In genomic region chr17:88954011-88954410, GRCm38 (mm10) we compare ENCODE assay signal across 9 mouse cellular contexts.
DNase-seq lines count a peak whose midpoint lies in the region; ATAC-seq and TF ChIP-seq lines count a peak whose summit lies in the region.
"Had no signal": no experiment of that assay in that cellular context is flagged by ENCODE, and none has a peak within 500 bp of the region (broad histone marks: within the 10 kb centered on the region; RNA-seq: fewer than 3 reads in every experiment).

No protein-coding gene starts in this region.

- no peak overlapping the region for H3K9ac ChIP-seq in lung, embryonic 14.5 days
- no peak overlapping the region for H3K9ac ChIP-seq in embryonic facial prominence, embryonic 12.5 days
- H3K9ac ChIP-seq in hindbrain, postnatal 0 days (replicated peaks; ENCODE audit: low read length) = no peak overlapping the region
- H3K9ac ChIP-seq in neural tube, embryonic 14.5 days (replicated peaks; ENCODE audit: low read depth, low read length) = no peak overlapping the region

- H3K4me2 ChIP-seq in lung, embryonic 14.5 days = no peak overlapping the region
- H3K4me2 ChIP-seq in embryonic facial prominence, embryonic 12.5 days (replicated peaks) = no peak overlapping the region
- H3K4me2 ChIP-seq in hindbrain, postnatal 0 days (ENCODE audit: low read depth, low read length) = no peak overlapping the region
- no peak overlapping the region for H3K4me2 ChIP-seq in neural tube, embryonic 14.5 days (ENCODE audit: low read depth, low read length)

- H3K4me1 ChIP-seq in lung, embryonic 14.5 days (ENCODE audit: insufficient read depth) = no peaks in the 10 kb centered on the region
- H3K4me1 ChIP-seq in lung, adult 2 months (ENCODE audit: control insufficient read depth, insufficient read depth, low read length) = no peaks in the 10 kb centered on the region
- no peaks in the 10 kb centered on the region for H3K4me1 ChIP-seq in embryonic facial prominence, embryonic 12.5 days
- no peaks in the 10 kb centered on the region for H3K4me1 ChIP-seq in hindbrain, postnatal 0 days (ENCODE audit: insufficient read depth, low read length)
- H3K4me1 ChIP-seq in neural tube, embryonic 14.5 days (ENCODE audit: control insufficient read depth, insufficient read depth, low read length) = no peaks in the 10 kb centered on the region

- no peaks in the 10 kb centered on the region for H3K27me3 ChIP-seq in lung, embryonic 14.5 days (ENCODE audit: insufficient read depth, low read length)
- no peaks in the 10 kb centered on the region for H3K27me3 ChIP-seq in embryonic facial prominence, embryonic 12.5 days
- no peaks in the 10 kb centered on the region for H3K27me3 ChIP-seq in hindbrain, postnatal 0 days (ENCODE audit: insufficient read depth, low read length)
- H3K27me3 ChIP-seq in neural tube, embryonic 14.5 days (ENCODE audit: control insufficient read depth, insufficient read depth, low read length) = no peaks in the 10 kb centered on the region

- peak; percentile 81 for DNase-seq in lung, embryonic 14.5 days
- DNase-seq in lung, adult 2 months = no peak
- DNase-seq in adrenal gland, adult 8-10 months = peak; percentile 3
- peak; percentile 79 for DNase-seq in hindbrain, postnatal 0 days (ENCODE audit: low spot score)
- DNase-seq in left cerebral cortex, postnatal 36 days (ENCODE audit: low spot score in 2 of 2) = peak; percentile 63 to 69
- DNase-seq in gastrocnemius, postnatal 25 days = no peak

- H3K4me3 ChIP-seq in lung, embryonic 14.5 days (ENCODE audit: low read depth, low read length) = no peak overlapping the region
- no peak overlapping the region for H3K4me3 ChIP-seq in lung, adult 2 months (replicated peaks; ENCODE audit: extremely low read depth, low read depth, low read length)
- no peak overlapping the region for H3K4me3 ChIP-seq in embryonic facial prominence, embryonic 12.5 days
- H3K4me3 ChIP-seq in hindbrain, postnatal 0 days (ENCODE audit: low read length) = no peak overlapping the region
- H3K4me3 ChIP-seq in neural tube, embryonic 14.5 days (ENCODE audit: low read depth, low read length) = no peak overlapping the region
- H3K4me3 ChIP-seq: myocyte had no signal

- H3K27ac ChIP-seq in lung, embryonic 14.5 days (ENCODE audit: low read depth) = no peak overlapping the region
- H3K27ac ChIP-seq in embryonic facial prominence, embryonic 12.5 days = no peak overlapping the region
- no peak overlapping the region for H3K27ac ChIP-seq in hindbrain, postnatal 0 days
- no peak overlapping the region for H3K27ac ChIP-seq in neural tube, embryonic 14.5 days (ENCODE audit: low read depth, low read length)

- 26% methylated on average over 5 of the region's 5 CpGs for WGBS in lung, embryonic 14.5 days
- WGBS in lung, adult 2 months = 25% methylated on average over 5 of the region's 5 CpGs
- whole genome bisulfite sequencing in embryonic facial prominence, embryonic 12.5 days = 45% methylated on average over 5 of the region's 5 CpGs
- 30% methylated on average over 5 of the region's 5 CpGs for WGBS in hindbrain, postnatal 0 days
- WGBS in neural tube, embryonic 14.5 days = 37% methylated on average over 5 of the region's 5 CpGs

- peak; percentile 90 for TF ChIP-seq CTCF in lung, embryonic 14.5 days (IDR thresholded peaks at IDR 0.05; ENCODE audit: low read depth)
- no peak for TF ChIP-seq CTCF in lung, adult 2 months (IDR thresholded peaks at IDR 0.05; ENCODE audit: insufficient read depth, low read length)
- TF ChIP-seq CTCF in hindbrain, postnatal 0 days (IDR thresholded peaks at IDR 0.05; ENCODE audit: low read depth) = peak; percentile 91

- intact Hi-C loops in left cerebral cortex, postnatal 36 days (cut with DNase I) = loop anchor here (5.0 to 10.0 kb wide), 5 partner anchors 302 to 1631 kb away; no protein-coding TSS in a partner anchor

- no peaks in the 10 kb centered on the region for H3K36me3 ChIP-seq in lung, embryonic 14.5 days (ENCODE audit: insufficient read depth)
- no peaks in the 10 kb centered on the region for H3K36me3 ChIP-seq in embryonic facial prominence, embryonic 12.5 days
- no peaks in the 10 kb centered on the region for H3K36me3 ChIP-seq in hindbrain, postnatal 0 days (ENCODE audit: insufficient read depth, low read length)
- H3K36me3 ChIP-seq in neural tube, embryonic 14.5 days (ENCODE audit: control insufficient read depth, insufficient read depth, low read length) = no peaks in the 10 kb centered on the region

- H3K9me3 ChIP-seq in lung, embryonic 14.5 days (ENCODE audit: low read depth, low read length) = no peaks in the 10 kb centered on the region
- H3K9me3 ChIP-seq in embryonic facial prominence, embryonic 12.5 days = no peaks in the 10 kb centered on the region
- H3K9me3 ChIP-seq in hindbrain, postnatal 0 days (ENCODE audit: low read length) = no peaks in the 10 kb centered on the region
- H3K9me3 ChIP-seq in neural tube, embryonic 14.5 days (ENCODE audit: control insufficient read depth, low read length) = no peaks in the 10 kb centered on the region

- peak; percentile 65; the same call in 1 of the 2 replicates for ATAC-seq in lung, embryonic 14.5 days (ENCODE audit: insufficient read depth)
- ATAC-seq in embryonic facial prominence, embryonic 12.5 days (ENCODE audit: insufficient number of reproducible peaks, insufficient read depth, low FRiP score, low TSS enrichment) = 0 out of 2 replicates have a peak, but pooled peaks have one; percentile 64
- peak; percentile 82 for ATAC-seq in hindbrain, postnatal 0 days
- ATAC-seq in neural tube, embryonic 14.5 days (ENCODE audit: low read depth) = peak; percentile 85

- TF ChIP-seq POLR2A in lung, adult 2 months (IDR thresholded peaks at IDR 0.05; ENCODE audit: borderline replicate concordance, extremely low read depth, low read depth, low read length) = no peak

Comparison
In these comparisons a context has a peak if more than half of its experiments do, and no peak if none do; other contexts are left out.
1. DNase-seq: peak in lung, embryonic 14.5 days (single experiment), adrenal gland, adult 8-10 months (single experiment), hindbrain, postnatal 0 days (single experiment) and left cerebral cortex, postnatal 36 days (2 of 2); none in lung, adult 2 months (single experiment) and gastrocnemius, postnatal 25 days (single experiment).
2. Peak in every context shown above with its lines, with median percentiles within 50 percentile points of each other: ATAC-seq.